Mouse (Mus musculus) liver (tissue): ENCODE measurements at regions not wholly inside any gene's neighbourhood (a gene's known extent, or its start where the extent isn't known, plus 50 kb on each side); places are given as distances from the start of the nearest gene placed in this dataset.
"Not testable (repeated sequence)": the region's sequence is repeated elsewhere in the genome, so short reads cannot be mapped to it uniquely, and the experiment has no call there.

Source experiments
- DNase-seq: peaks from one replicate; pipeline ENCODE4 v3.0.0-alpha.2; 2020; ENCODE audit warnings: mixed read lengths

GRCm38 (mm10) chr1:23316288-23316687 is 81.3 kb downstream of the Ogfrl1 start:
- not testable (repeated sequence) for DNase-seq

DNA sequence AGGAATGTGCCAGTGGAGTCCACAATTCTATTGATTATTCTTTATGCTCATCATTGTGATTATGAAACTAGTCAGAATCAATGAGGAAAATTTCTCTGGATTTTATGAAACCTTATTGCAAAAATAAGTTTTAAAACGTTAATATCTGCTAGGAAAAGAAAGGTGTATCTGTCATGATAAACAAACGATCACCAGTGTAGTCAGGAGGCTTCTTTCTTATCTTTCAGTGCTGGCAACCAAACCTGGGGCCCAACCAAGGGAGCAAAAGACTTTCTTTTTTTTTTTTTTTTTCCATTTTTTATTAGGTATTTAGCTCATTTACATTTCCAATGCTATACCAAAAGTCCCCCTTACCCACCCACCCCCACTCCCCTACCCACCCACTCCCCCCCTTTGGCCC is 82.7 kb downstream of the Ogfrl1 start:
- DNase-seq, result peak; percentile 23

GRCm38 (mm10) chr1:23292718-23293117 is 104.9 kb downstream of the Ogfrl1 start:
- DNase-seq, result no peak

- peak; percentile 56 for DNase-seq
Measured at GRCm38 (mm10) chr1:23286741-23287140, 110.8 kb downstream of the Ogfrl1 start.

DNA sequence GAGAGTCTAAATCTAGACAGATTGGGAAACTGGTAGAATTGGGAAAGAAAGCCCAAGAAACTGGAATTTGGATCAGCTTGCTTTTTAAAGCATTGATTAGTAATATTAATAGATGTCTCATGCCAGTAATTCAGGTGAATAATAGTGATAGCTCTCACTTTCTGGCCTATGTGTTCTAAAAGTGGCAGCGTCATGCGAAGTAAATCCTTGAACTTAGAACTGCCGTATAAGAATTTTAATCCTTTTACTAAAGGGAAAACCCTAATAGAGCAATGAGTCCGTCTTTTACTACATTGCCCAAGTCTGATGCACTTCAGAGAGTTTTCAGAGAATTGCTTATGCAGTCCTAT is 114.7 kb downstream of the Ogfrl1 start:
- DNase-seq, result no peak

DNA sequence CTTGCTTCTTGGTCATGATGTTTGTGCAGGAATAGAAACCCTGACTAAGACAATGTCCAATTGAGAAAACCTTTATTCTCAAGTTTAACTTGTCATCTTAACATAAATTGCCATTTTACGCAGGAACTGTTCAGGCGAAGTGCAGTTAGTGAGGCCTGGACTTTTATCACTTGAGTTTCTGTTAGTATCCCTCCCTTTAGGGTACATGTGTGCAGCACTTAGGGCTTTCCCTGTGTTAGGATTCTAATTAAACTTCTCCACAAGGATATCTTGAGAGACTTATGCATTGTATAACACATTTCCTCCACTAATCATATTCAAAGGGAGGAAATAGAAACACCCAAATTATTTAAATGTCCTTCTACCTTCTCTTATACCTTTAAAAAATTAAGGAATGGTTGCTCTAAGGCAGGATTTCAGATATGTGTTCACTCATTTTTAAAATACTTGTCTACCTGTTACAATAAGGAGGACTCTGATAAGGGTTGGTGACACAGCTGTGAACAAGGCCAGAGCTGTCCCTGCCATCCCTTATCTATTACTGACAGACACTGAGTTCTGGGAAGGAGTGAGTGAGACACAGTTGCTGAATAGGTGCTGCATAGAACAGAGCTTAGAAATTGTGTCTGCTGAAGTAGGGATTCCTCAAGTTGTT is 115.2 kb downstream of the Ogfrl1 start:
- DNase-seq, result peak; percentile 79

DNA sequence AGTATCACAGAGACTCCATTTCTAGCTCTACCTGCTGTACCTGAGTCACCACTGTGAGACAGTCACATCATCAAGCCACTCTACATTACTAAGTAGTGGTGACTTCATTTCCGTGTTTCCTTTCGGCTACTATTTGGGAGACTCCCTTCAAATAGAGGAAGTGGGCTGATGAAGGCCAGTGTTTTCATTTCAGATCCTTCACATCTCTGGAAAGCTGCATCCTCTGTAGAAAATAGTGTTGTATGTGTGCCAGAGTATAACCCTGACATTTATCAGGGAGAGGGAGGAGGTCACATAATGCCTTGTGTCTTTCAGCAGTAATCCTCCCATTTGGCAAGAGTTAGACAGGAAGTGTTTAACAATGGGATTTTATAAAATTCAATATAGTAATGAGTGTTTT is 117.7 kb downstream of the Ogfrl1 start:
- DNase-seq, result no peak

DNA sequence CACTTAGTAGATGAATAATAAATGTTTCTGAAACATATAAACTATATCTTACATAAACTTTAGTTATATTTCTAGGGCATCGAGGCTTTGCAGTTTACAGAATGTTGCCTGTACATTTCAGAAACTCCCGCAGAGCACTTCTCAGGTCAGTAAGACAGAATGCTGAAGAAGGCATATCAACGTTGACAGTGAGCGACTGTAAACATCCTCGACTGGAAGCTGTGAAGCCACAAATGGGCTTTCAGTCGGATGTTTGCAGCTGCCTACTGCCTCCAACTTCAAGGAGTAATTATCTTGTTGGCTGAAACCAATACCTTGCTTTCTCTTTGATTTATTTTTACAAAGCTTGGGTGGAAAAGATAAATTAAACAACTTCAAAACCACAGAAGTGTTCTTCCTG is 125.5 kb downstream of the Ogfrl1 start:
- no peak for DNase-seq

DNA sequence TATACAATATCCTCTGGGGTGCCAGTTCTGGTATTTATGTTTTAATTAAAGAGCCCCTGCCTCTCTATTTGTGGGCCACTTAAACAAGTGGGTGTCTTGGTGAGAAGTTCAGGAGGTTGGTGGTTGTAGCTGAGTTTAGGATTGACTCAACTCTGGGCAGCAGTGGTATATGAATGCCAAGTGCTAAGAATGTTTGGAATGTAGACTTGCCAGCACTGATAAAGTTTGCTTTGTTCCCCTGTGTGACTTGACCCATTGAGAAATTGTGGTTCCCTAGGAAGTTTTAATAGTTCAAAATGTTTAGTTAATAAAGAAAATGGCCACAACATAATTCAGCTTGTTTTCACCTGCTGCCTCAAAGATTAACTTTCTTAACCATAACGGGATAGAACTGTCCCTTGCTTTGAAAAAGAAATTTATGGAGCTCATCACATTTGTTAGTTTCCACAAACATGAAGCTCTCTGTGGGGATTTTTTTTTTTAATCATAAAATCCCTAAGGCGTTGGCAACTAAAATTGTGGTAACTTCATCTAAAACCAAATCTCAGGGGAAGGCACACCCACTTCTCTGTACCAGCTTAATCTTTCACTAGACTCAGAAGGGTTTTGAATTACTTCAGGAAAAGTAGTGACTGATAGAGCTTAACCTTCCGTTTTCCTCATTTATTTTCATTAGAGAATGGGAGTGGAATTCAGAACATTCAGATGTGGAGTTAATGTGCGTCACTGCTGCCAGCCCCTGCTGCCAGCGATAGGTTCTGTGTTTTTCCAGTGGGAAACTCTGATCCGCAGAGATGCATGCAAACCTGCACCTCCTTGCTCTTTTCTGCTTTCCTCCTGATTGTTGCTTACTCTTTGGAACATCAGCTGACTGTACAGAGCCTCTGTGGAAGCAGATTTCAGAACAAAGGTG is 126.4 kb downstream of the Ogfrl1 start:
- DNase-seq, result no peak

DNA sequence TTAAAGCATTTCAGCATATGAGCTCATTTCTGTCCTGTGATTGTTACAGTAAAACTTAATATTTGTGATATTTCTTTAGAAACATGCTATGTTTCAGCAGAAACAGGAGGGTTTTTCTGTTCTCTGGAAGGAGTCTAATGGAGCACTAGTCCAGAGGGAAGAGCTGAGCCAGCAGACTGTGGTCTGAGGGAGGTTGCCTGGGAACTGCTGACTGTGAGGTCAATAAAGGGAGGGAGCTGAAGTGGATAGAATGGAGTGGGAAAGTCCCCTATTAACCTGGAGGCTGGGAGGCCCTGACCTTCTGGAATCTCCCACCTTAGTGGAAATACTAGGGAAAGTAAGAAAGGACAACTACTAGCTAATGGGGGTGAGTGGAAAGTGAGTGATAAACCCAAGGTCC is 129.5 kb downstream of the Ogfrl1 start:
- no peak for DNase-seq

DNA sequence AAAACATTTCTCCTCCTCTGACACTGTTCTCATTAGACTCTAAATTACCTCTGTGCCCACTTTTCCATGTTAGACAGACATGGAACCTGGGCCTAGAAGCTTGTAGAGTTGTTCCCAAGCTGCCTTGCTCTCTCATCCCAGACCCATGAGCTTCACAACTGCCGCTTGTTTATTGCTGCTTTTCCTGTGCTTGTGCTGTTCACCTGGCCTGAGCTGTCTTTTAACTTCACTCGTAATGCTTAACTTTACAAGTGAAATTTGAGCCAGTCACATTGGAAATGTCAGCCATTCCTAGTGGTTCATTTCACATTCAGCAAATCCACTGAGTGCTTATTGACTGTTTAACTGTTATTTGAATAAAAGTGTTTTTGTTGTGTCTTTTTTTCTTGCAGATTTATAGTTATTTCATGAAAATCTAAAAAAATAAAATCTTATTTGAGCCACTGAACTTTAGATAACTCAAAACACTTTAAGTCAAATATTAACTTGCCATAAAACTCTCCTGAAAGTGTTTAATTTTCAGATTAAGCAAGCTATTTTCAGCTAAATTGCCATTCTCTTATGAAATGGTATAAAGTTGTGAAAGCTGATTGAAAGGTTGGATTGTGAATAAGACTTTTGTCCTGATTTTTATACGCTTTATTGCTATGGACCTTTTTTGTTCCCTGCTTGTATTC is 131.9 kb downstream of the Ogfrl1 start:
- DNase-seq, result no peak

- no peak for DNase-seq
Measured at GRCm38 (mm10) chr1:23264251-23264650, 133.3 kb downstream of the Ogfrl1 start.

GRCm38 (mm10) chr1:23263798-23264197 is 133.8 kb downstream of the Ogfrl1 start:
- DNase-seq, result no peak

- no peak for DNase-seq
Measured at GRCm38 (mm10) chr1:23261652-23262051, 135.9 kb downstream of the Ogfrl1 start.

DNA sequence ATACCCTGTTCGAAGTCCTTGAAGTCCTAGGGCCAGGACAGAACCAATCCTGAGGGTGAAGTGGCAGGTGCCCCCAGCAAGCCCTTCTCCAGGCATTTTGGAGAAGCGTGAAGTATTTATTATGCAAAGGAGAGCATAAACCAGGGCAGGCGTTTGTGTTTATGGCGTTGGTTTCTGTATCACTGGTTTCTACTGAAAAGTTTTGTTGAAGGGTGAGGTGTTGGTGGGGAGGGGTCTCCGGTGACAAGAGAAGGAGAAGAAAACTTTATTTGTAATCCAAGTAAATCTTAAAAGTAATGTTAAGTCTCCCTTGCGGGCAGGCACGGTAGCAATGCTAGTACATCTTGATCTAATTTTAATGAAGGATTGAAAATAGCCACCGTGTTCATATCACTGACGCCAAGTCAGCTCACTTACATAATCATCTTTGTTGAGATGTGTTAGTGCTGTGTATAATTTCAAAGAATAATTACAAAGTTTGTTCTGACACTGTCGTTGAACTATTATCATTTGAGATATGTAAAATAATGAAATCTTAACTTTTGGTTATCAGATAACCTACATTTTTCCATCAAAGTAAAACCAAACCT is 140.2 kb downstream of the Ogfrl1 start:
- DNase-seq, result no peak

DNA sequence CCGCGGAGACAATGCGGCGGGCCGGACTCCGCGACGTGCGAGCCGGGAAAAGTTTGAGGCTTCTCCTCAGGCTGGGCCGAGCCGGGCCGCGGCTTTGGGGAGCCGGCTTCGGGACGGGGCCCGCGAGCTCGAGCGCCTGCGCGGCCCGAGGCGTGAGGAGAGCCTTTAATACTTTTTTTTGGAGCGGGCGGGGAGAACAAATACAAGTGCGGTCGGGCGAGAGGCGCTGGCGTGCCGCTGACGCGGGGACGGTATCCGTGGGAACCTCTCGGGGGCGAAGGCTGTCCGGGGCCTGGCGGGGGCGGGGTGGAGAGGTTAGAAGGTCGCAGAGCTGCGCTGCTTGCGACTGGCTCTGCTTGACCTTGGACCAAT is 141.0 kb downstream of the Ogfrl1 start:
- peak; percentile 86 for DNase-seq

DNA sequence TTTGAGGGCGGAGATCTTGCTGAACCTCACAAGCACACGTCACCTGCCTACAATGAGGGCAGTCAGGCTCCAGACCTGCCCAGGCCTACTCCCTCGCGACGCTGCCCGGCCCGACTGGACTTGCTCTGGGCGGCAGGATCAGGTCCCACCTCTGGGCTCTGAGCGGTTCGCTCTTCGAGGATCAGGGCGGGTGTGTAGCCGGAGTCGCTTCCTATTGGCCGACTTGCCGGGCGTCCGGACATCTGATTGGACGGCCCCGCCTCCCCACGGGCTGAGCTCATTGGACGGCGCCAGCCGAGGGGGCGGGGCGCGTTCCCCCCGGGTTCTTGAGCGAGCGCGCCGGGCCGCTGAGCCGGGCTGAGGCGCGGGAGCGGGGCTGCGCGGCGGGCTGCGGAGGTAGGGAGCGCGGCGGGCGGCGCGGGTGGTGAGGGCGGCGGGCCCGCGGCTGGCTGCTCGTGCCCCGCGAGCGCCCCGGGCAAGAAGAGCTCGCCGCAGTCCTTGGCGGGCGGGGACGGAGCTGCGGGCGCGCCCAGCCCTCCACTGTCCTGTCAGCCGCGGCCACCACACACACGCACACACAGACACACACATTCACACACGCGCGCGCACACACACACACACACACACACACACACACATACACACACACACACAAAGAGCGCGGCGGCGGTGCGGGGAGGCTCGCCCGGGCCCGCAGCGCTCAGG is 141.5 kb downstream of the Ogfrl1 start:
- DNase-seq, result peak; percentile 98

- no peak for DNase-seq
Measured at GRCm38 (mm10) chr1:23254235-23254634, 143.3 kb downstream of the Ogfrl1 start.

- DNase-seq, result no peak
Measured at GRCm38 (mm10) chr1:23231522-23231921, 129.5 kb upstream of the 4933415F23Rik start.

DNA sequence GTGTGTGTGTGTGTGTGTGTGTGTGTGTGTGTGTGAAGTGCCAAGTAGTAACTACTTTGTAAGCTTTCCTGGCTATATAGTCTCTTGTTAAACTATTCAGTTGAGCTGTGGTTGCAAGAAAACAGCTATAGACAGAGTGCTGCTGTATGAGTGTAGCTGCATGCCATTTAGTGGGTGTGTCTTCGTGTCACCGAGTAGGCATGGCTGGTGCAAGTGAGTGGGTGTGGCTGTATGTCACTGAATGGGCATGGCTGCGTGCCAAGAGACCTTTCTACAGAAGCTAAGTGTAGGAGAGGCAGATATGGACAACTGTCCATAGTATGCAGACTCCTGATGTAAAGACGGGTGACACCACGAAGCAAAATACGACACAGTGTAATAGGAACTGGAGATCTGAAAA is 126.4 kb upstream of the 4933415F23Rik start:
- DNase-seq, result peak; percentile 15

DNA sequence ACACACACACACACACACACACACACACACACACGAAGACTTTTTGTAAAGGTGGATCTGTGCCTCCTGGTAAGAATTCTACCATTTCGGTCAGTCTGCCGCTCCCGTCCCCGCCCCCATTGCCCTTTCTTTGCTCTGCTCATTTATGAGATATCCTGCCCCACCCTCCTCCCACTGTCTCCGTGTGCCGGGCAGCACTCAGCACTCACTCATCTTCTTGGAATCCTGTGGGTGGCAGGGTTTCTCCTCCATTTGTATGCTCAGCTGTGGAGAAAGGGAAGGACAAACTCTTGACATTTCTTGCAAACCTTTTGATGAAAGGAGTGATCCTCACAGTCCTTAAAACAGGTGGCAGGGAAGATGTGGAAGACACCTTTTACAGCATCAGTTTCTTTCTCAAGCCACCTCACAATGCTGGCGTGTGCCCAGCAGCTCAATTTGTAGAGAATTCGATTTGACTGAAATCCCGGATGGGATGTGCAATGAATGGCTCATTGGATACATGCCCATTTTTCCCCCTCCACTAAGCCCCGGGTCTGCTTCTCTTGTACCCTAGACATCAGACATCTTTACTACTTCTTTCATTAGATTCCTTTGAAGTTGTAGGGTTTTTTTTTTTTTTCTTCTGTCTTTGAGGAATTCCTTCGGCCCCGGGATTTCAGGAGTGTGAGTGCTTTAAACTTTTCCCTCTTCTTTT is 112.6 kb upstream of the 4933415F23Rik start:
- DNase-seq, result no peak

- DNase-seq, result no peak
Measured at GRCm38 (mm10) chr1:23207843-23208242, 105.8 kb upstream of the 4933415F23Rik start.
